Mouse (Mus musculus) thymus, adult 2 months (tissue): Measurements from ENCODE around the gene Rims4. TPM values are rescaled to one million over a fixed set of nuclear protein-coding genes. Genes with fewer than 3 reads are reported as not detected.

Source experiments
- DNase-seq: peaks from one replicate; pipeline ENCODE4 v3.0.0; 2021
- H3K27ac ChIP-seq: fragments of 200-500 bp; 2 replicates; pipeline ENCODE4 v1.5.1; 2012; ENCODE audit warnings: low read length, control low read depth; ENCODE audit not compliant: control insufficient read depth, insufficient read depth
- H3K27me3 ChIP-seq: fragments of 200-500 bp; 2 replicates; pipeline ENCODE4 v1.6.1; 2012; ENCODE audit warnings: mild to moderate bottlenecking, low read length, moderate library complexity, mixed read lengths; ENCODE audit not compliant: control insufficient read depth, insufficient read depth
- H3K36me3 ChIP-seq: fragments of 200-500 bp; 2 replicates; pipeline ENCODE4 v1.6.1; 2012; ENCODE audit warnings: mild to moderate bottlenecking, low read length, moderate library complexity; ENCODE audit not compliant: control insufficient read depth, insufficient read depth
- H3K4me1 ChIP-seq: fragments of 200-500 bp; replicated peaks from 2 replicates; pipeline ENCODE4 v1.6.1; 2012; ENCODE audit warnings: low read length; ENCODE audit not compliant: control insufficient read depth, insufficient read depth
- H3K4me3 ChIP-seq: fragments of 200-500 bp; 2 replicates; pipeline ENCODE4 v1.5.1; 2012; ENCODE audit warnings: mild to moderate bottlenecking, low read length, control low read depth, moderate library complexity; ENCODE audit not compliant: control insufficient read depth, insufficient read depth
- CTCF ChIP-seq: fragments of 200-500 bp; IDR thresholded peaks from 2 replicates; pipeline ENCODE4 v1.5.1; 2012; ENCODE audit warnings: mild to moderate bottlenecking, control low read depth, low read length, moderate library complexity, borderline replicate concordance; ENCODE audit not compliant: control insufficient read depth, poor library complexity, insufficient read depth; ENCODE audit errors: extremely low read depth
- POLR2A ChIP-seq: fragments of 200-500 bp; IDR thresholded peaks from 2 replicates; pipeline ENCODE4 v1.6.1; 2012; ENCODE audit warnings: mild to moderate bottlenecking, low read length, control low read depth, moderate library complexity; ENCODE audit not compliant: control insufficient read depth, poor library complexity, insufficient read depth; ENCODE audit errors: extremely low read depth
- WGBS: fragments of 180-500 bp; shearing (Covaris S2); methylation state at CpG from one replicate; pipeline ENCODE4 v1.1.7; 2018; 5-methylcytosine and 5-hydroxymethylcytosine counted together
- polyA plus RNA-seq: library from polyadenylated mRNA; depleted of rRNA; stranded (reverse); fragments of >200 nt; gene quantifications from 2 replicates; pipeline ENCODE4 v1.2.3, GENCODE M21; 2012

Rims4 gene
- polyA plus RNA-seq, 1 experiment = 0.04 TPM

DNA sequence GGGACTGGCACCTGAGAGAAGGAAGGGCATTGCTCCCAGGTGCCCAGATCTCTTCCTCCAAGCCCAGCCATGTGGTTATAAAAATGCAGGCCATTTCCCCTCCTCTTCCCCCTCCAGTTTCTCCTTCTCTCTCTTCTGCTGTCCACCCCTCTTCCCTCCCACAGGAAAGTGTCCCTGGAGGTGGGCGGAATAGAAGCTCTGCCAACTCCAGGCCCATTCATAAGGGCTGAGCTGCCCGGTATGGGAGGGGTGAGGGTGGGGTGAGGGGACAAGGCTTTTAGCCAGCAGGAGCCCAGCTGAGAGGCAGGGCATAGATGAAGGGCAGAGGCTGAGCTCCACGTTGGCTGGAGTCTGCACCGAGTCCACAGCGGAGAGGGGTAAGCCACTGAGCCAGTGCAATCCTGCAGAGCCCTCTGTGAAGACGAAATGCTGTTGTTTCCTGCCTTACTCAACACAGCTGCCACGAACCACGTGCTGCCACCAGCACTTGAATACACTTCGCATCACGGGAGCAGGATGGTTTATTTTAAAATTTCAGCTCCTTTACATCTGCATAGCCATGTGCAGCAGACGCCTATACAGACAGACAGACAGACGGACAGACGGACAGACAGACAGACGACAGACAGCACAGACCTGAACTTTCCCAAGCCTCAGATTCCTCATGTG, 41.5 kb downstream of the Rims4 start:
- no peak overlapping the region for H3K4me3 ChIP-seq
- WGBS = 72% methylated on average over 14 of the region's 14 CpGs
- TF ChIP-seq POLR2A = no peak
- TF ChIP-seq CTCF = no peak
- no peak for DNase-seq
- no peaks in the 10 kb centered on the region for H3K36me3 ChIP-seq
- H3K27ac ChIP-seq = no peak overlapping the region
- no peaks in the 10 kb centered on the region for H3K27me3 ChIP-seq
- no peaks in the 10 kb centered on the region for H3K4me1 ChIP-seq

DNA sequence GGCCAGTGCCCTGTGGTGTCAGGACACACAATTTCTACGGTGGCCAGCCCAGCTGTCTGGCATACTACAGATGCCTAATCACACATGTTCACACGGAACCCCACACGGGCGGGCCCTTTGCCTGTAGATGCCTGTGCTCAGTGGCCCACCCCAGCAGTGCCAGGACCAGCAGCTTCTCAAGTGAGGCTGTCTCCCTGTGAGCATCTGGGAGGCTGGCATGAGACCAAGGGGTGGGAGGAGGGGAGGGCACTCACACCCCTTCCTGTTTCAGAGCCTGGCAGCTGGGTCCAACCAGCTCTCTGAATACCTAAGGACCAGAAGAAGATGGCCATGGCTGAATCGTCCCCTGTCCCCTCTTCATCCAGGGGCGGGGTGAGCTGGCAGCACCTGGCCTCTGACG, 43.0 kb downstream of the Rims4 start:
- H3K4me3 ChIP-seq = no peak overlapping the region
- H3K36me3 ChIP-seq = no peaks in the 10 kb centered on the region
- no peak for TF ChIP-seq POLR2A
- TF ChIP-seq CTCF = no peak
- WGBS = 80% methylated on average over 7 of the region's 7 CpGs
- no peak overlapping the region for H3K27ac ChIP-seq
- no peaks in the 10 kb centered on the region for H3K27me3 ChIP-seq
- H3K4me1 ChIP-seq = no peaks in the 10 kb centered on the region
- DNase-seq = no peak

DNA sequence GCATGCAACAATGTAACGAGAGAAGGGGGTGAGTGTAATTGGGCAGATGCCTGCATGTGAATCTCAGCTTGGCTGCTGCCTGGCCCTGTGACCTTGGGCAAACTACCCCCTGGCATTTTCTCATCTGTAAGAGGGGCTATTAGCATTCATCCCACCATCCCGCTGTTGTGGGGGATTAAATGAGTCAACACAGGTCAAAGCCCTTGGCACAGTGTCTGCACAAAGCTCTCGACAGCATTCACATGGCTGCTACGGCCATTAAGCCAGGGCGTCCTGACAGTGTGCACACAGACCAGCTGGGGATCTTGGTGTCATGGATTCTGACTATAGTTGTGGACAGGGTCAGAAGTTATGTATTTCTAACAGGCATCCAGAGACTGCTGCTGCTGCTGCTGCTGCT, 43.6 kb downstream of the Rims4 start:
- WGBS = 81% methylated on average over 5 of the region's 5 CpGs
- TF ChIP-seq CTCF = no peak
- no peak for TF ChIP-seq POLR2A
- Histone ChIP-seq H3K4me3 (no peak overlapping the region), H3K36me3 (no peaks in the 10 kb centered on the region), H3K4me1 (no peaks in the 10 kb centered on the region), H3K27me3 (no peaks in the 10 kb centered on the region), H3K27ac (no peak overlapping the region)
- no peak for DNase-seq

DNA sequence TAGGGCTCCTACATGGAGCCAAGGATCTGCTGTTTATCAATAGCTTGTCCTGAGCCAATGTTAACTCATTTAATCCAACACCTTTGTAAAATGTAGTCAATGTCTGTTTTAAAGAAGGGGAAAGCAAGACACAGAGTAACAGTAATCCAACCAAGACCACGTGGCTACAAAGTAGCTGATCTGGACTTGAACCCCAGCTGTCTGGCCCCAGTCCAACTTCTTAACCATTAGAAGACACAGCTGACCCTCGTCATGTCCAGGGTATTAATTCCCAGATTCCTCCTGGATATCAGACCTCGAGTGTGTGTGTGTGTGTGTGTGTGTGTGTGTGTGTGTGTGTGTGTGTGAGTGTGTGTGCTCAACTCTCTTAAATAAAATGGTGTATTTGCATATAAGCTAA, 46.6 kb downstream of the Rims4 start:
- Histone ChIP-seq H3K4me3 (no peak overlapping the region), H3K36me3 (no peaks in the 10 kb centered on the region), H3K27ac (no peak overlapping the region), H3K27me3 (no peaks in the 10 kb centered on the region), H3K4me1 (no peaks in the 10 kb centered on the region)
- WGBS = 73% methylated on average over 3 of the region's 3 CpGs
- TF ChIP-seq POLR2A (no peak), CTCF (no peak)
- no peak for DNase-seq

DNA sequence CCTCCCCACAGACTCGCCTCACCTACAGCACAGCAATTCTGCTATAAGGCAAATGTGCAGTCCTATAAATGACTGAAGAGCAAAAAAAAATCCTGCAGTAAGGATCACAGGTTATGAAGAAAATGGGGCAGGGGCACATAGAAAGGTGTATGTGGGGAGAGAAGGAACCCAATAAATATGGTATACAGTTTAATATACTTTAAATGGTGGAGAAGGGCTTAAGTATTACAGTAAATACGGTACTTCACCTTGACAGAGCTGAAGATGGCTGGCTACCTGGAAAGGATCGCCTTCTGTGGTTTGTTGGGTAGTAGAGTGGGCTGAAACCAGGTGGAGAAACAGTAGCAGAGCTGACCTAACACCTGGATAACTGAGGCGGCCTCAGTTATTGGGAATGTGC, 47.2 kb downstream of the Rims4 start:
- WGBS = 91% methylated on average over 4 of the region's 4 CpGs
- H3K4me1 ChIP-seq = no peaks in the 10 kb centered on the region
- DNase-seq = no peak
- no peak overlapping the region for H3K27ac ChIP-seq
- TF ChIP-seq CTCF (no peak), POLR2A (no peak)
- no peak overlapping the region for H3K4me3 ChIP-seq
- no peaks in the 10 kb centered on the region for H3K36me3 ChIP-seq
- H3K27me3 ChIP-seq = no peaks in the 10 kb centered on the region

DNA sequence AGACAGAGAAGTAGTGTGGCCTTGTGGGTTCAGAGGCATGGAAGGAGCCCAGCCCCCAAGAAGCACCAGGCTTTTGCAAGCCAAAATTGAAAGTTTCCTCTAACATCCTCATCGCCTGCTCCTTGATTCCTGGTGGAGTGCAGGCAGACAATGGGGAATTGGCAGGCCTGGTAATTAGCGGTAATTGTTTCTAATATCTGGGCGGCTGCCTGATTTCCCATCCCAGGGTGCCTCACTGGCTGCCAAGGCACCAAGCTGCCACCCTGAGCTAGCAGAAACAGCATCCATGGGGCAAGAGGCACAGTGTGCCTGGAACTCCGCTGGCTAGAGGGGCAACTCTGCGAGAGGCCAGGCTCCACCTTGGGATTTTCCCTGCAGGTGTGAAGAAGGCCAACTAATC, 48.7 kb downstream of the Rims4 start:
- Histone ChIP-seq H3K27ac (no peak overlapping the region), H3K36me3 (no peaks in the 10 kb centered on the region), H3K4me3 (no peak overlapping the region), H3K27me3 (no peaks in the 10 kb centered on the region), H3K4me1 (no peaks in the 10 kb centered on the region)
- no peak for DNase-seq
- WGBS = 81% methylated on average over 5 of the region's 5 CpGs
- TF ChIP-seq POLR2A = no peak
- TF ChIP-seq CTCF = no peak

DNA sequence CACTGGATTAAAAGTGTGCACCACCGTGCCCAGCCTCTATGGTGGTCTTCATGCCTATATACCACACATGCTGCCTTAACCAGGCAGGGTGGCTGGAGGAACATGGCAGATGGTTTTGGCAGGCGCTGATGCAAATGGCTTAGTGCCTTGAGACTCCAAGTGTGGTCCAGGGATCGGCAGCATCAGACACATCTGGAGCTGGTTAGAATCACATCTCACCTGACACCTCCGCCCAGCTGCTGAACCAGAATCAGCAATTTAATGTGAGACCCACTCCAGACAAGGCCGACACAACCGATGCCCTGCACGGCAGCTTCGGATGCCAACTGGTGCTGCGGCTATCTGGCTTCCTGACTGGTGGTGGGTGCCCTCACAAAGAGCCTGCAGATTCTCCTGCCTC, 52.4 kb downstream of the Rims4 start:
- no peak for DNase-seq
- Histone ChIP-seq H3K27ac (no peak overlapping the region), H3K36me3 (no peaks in the 10 kb centered on the region), H3K4me3 (no peak overlapping the region), H3K4me1 (no peaks in the 10 kb centered on the region), H3K27me3 (no peaks in the 10 kb centered on the region)
- 93% methylated on average over 9 of the region's 9 CpGs for WGBS
- TF ChIP-seq POLR2A (no peak), CTCF (no peak)
